Mouse (Mus musculus) cerebellum, adult 2 months (tissue): Measurements from ENCODE around the gene Casc3.

ENCODE experiments used
- CTCF ChIP-seq: fragments of 200-500 bp; IDR thresholded peaks from 2 replicates; pipeline ENCODE4 v1.5.1; 2011; ENCODE audit warnings: low read depth, mild to moderate bottlenecking, control low read depth, low read length, moderate library complexity, borderline replicate concordance; ENCODE audit not compliant: insufficient read depth
- POLR2A ChIP-seq: fragments of 200-500 bp; IDR thresholded peaks from 2 replicates; pipeline ENCODE4 v1.6.1; 2011; ENCODE audit warnings: low read length, control low read depth, borderline replicate concordance; ENCODE audit not compliant: insufficient read depth

GRCm38 (mm10) chr11:98771131-98771530, 33.6 kb upstream of the Casc3 start:
- TF ChIP-seq CTCF, result no peak
- no peak for TF ChIP-seq POLR2A
